Mouse (Mus musculus) mouse embryonic stem cell (cell line): ENCODE data around the gene Abi3.

Source experiments
- in situ Hi-C, 2 experiments: fragments of 300-500 bp; cut with MboI; formaldehyde crosslinking; loops; 1 replicate in 1 of 2; 3 replicates in 1 of 2; pipeline ENCODE4 v1.14.3; 2019 to 2020; ENCODE audit warnings: low sequenced_read_pairs in 2 of 2, low pct_unique_long_range_greater_than_20kb in 1 of 2, mixed read lengths in 1 of 2; ENCODE audit not compliant: unreplicated experiment in 1 of 2

Abi3 gene

DNA sequence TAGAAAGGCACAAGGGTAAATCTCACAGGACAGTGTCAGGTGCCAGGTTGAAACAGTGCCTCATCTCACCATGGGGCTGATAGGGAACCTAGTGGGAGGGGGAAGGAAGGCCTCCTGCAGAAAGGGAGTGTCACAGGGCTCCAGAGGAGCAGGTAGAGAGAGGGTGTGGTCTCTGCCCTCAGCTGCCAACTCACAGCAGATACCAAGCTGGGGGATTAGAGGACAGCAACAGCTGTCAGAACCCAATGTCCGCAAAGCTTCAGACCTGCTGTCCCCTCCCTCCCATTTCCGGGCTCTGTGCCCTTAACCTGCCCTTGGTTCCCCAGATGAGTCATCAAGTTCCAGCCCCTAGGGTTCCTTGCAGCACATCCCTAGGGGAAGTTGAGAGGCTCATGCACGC, 36.7 kb downstream of the Abi3 start:
- in situ Hi-C loops: no loop called here

DNA sequence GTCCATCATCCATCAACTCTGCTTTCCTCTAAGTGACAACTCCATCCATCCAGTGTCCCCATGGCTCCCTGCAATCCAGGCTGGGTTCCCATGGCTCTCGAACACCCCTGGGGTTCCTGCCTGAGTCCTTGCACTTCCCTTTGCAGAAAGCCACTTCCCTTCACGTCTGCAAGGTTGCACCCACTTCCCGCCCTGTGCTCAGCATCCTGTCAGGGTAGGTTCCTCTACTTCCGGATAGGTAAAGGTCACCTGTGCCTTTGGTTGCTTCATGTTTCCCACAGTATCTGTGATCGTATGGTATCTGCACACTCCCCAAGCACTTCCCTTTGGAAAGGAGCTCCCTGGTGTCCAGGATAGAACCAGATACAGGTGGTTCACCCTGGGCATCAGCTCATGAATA, 37.3 kb downstream of the Abi3 start:
- in situ Hi-C loops: no loop called here

DNA sequence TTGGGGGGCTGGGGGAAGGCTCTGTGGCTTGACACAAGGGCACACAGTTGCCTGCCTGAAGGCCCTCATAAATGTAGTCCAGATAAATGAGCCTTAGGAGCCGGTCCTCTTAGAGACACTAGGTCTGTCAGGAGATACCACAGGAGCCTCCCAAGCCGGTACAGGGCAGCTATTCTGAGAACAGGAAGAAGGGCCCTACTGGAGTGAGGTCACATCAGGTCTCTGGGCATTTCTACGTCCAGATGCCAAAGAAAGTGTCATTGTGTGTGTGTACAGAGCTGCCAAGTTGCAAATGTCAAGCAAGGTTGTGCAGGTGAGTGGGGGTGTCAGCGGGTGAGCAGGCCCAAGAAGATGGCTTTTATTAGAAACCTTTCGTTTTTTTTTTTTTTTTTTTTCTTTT, 46.7 kb downstream of the Abi3 start:
- in situ Hi-C loops: no loop called here

DNA sequence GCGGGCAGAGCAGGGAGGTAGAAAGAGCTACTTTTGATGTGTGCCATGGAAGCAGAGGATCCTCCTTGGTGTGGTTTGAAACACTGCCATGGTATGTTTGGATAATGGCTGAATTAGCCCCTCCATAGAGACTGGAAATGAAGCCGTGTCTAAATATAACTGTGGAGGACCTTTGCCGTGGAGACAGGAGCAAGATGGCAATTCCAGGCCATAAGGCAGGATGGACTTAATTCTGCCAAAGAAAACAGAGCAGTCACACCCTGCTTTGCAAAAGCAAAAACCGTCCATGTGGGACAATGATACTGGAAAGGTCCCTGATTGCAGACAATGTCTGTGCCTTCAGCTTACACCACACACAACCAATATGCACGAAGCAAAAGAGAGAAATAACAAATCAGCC, 48.1 kb downstream of the Abi3 start:
- in situ Hi-C loops: no loop called here

DNA sequence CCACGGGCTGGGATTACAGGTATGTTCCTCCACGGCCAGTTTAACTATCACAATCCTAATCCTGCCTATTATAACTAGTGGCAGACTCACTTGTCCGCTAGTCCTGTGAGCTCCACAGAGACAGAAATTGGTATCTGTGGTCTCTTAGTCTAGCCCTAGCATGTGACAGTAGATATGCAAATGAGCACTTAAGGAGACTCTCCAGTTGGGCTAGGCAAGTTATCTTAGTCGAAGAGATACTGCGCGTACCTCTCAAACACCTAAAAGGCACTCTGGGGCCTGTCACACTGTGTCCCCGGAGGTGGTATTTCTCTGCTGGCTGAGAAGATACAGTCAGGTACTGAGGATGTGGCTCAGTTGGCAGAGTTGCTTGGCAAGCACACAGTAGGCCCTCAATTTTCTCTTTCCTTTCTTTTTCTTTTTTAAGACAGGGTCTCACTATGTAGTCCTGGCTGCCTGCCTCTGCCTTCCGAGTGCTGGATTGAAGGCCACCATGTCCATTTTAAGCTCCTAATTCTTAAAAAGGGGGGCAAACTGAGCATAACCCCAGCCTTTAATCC, 49.2 kb downstream of the Abi3 start:
- in situ Hi-C loops: no loop called here

DNA sequence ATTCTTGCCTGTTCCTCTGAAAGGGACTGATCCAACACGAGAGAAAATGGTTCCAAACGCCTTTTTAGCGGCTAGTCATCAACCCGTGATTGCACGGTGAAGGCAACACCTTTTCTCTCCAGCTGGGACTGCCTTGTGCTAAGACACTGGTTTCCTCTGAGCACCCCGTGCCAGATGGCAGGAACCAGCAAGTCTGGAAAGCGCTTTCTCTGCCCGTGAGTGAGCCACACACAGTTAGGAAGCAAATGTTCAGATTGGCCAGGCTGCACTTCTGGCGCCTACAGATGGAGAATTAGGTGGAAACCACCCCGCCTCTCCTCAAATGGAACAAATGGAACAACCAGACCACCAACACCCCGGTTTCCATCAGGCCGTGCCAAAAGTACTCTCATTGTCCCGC, 50.5 kb downstream of the Abi3 start:
- in situ Hi-C loops: no loop called here

DNA sequence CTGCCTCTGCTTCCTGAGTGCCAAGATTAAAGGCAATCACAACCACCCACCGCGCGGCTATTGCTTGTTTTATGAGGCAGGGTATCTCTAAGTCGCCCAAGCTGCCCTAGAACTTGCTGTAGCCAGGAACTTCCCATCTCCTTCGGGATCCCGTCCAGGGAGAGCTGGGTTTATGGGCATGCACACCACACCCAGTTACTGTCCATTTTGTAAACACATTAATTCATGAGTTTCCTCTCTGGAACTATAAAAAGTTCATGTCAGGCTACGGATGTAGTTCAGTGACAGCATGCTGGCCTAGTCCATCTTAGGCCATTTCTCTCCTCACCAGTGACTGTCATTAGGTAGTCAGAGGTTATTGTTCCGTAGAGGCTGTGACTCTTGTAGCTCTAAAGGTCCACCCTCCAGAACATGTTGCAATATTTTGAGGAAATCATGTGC, 52.8 kb downstream of the Abi3 start:
- in situ Hi-C loops: loop anchor here in 1 of 2 experiments (10.0 kb wide), 1 partner anchor 145 kb away; no protein-coding TSS in a partner anchor

DNA sequence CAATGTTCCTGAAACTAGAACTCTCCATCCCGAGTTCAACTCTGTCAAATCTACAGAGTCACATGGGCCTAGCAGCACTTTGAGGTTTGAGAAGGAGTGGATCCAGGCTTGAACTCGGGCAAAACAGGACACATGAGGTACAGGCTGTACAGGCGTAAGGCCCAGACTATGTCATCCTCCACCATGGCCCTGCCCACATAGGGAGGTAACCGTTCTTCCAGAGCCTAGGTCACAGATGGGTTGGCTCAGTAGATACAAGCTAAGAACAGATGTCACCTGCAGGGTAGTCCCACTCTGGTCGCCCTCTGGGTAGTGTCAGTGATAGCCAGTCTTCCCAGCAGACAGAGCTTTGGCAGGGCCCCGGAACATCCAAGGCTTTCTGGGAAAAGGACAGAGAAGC, 55.8 kb downstream of the Abi3 start:
- in situ Hi-C loops: loop anchor here in 1 of 2 experiments (10.0 kb wide), 1 partner anchor 148 kb away; no protein-coding TSS in a partner anchor

DNA sequence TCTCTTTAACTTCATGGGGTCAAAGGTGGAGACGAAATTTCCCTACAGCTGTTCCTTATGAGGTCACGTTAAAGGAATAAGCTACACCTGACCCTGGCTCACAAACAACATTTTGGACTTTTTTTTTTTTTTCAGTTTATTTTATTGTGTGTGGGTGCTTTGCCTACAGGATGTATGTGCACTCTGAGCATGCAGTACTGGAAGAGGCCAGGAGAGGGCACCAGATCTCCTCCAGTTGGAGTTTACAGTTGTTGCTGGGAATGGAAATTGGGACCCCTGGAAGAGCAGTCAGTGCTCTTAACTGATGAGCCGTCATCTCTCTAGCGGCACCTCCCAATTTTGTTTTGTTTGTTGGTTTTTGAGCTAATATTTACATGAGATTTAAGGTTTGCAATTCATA, 56.6 kb downstream of the Abi3 start:
- in situ Hi-C loops: loop anchor here in 1 of 2 experiments (10.0 kb wide), 1 partner anchor 149 kb away; no protein-coding TSS in a partner anchor

DNA sequence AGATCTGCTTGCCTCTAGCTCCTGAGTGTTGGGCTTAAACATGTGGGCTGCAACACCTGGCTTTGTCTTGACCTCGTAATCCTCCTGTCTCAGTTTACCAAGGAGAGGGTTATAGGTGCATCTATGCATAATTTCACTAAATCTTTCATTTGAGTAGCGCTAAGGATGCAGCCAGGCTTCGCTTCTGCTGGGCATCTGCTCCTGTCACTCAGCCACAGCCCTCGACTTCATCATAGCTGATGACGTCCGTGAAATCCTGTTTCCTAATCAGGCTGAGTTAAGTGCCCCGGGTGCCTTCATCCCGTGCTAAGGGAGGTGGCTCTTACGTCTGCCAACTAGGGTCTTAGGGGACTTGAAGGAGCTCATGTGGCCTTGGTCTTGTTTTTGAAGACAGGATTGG, 58.3 kb downstream of the Abi3 start:
- in situ Hi-C loops: loop anchor here in 1 of 2 experiments (5.0 to 10.0 kb wide), 2 partner anchors 68 to 151 kb away; no protein-coding TSS in a partner anchor

DNA sequence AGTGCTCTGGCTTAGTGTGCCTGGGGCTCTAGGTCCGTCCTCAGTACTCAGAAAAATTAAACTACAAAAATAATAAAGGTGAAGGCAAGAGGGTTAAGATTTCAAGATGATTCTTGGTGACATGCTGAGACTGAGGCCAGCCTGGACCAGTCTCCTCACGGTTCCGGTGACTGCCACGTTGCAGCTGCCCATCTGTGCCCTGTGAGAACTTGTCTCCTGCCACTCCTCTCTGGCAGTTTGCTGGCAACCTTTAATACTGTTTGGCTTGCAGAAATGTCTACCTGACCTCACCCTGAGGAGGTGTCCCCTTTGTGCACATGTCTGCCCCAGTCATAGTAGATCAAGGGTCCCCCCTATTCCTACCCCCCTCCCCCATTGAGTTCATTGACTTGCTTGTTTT, 58.8 kb downstream of the Abi3 start:
- in situ Hi-C loops: loop anchor here in 1 of 2 experiments (5.0 to 10.0 kb wide), 2 partner anchors 69 to 151 kb away; no protein-coding TSS in a partner anchor

DNA sequence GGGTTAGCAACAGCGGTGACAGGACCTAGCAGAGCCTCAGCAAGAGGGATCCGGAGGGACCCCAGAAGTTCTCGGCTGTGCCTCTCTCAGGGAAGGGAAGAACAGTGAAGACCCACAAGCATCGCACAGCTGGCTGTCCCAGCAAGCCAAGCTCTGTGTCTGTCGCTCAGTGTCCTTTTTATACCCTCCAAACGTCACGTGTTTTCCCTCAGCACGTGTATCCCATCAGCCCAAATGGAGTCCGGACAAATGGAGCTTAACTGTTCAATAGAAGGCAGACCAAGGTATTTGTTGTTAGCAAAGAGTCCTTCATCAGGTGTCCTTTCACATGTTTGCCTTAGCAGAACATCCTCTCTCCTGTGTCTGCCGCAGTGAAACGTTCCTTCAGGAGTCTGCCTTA, 60.7 kb downstream of the Abi3 start:
- in situ Hi-C loops: loop anchor here in 1 of 2 experiments (5.0 to 10.0 kb wide), 2 partner anchors 71 to 153 kb away; no protein-coding TSS in a partner anchor

DNA sequence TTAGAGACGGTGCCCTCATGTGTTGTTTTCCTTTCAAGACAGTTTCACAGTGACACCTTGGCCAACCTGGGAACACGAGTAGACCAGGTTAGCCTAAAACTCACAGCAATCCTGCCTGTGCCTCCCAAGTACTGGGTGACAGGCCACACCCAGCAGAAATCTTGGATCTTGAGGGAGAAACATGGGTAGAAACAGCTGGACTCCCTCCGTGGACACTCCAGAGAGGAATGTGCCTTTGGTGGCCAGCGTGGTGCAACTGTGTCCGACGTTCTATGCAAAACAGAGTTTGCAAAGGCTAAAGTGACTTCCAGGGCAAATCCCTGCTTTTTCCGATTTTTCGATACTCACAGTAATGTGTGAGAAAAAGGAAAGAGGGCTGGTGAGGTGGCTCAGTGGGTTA, 61.8 kb downstream of the Abi3 start:
- in situ Hi-C loops: loop anchor here in 1 of 2 experiments (5.0 to 10.0 kb wide), 2 partner anchors 72 to 154 kb away; no protein-coding TSS in a partner anchor
